Mouse (Mus musculus): Measurements from ENCODE around the gene Stambpl1. TPM values are rescaled to one million over a fixed set of nuclear protein-coding genes. Genes with fewer than 3 reads are reported as not detected.
"Not testable (repeated sequence)": the region's sequence is repeated elsewhere in the genome, so short reads cannot be mapped to it uniquely, and the experiment has no call there.

The Stambpl1 gene
- total RNA-seq, 2 experiments from 2014 or later, result 16.4 to 19.7 TPM

DNA sequence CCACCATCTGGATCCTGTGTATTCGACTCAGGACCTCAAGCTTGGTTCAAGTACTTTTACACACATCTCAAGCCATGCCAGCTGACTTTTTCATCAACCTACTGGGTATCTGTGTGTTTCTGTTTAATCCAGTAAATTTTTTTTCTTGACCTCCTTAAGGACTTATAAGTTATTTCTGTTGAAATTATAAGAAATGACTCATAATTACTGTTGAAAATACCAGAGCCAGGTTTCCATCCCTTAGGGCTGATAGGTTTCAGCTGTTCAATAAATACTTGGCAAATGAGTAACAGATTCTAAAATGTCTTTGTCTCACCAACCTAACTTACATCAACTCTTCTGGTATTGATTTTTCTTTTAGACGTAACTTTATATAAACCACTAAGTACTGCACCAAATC, 3.0 kb downstream of the Stambpl1 start:
- no peak for DNase-seq (ENCODE audit: low spot score in 2 of 2)

GRCm38 (mm10) chr19:34198066-34198465, 6.0 kb downstream of the Stambpl1 start:
- DNase-seq (ENCODE audit: low spot score in 2 of 2), result no peak

DNA sequence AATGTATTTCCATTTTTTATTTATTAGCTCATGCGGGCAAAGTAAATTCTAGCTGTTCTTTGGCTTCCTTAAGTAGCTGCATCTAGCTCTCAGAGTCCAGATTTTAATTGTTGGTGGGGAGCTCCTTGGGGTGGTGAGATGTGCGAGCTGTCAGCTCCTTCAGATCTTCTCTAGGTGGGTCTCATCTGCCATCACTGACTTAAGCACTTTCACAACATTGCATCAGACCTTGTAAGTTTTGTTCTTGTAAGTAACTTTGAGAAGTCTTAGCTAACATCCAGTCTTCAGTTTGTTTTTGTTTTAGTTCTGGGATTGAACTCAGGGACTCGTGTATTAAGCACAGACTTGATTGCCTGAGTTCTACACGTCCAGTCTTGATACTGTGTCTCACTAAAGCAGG, 6.9 kb downstream of the Stambpl1 start:
- DNase-seq (ENCODE audit: low spot score in 2 of 2), result no peak

- DNase-seq (ENCODE audit: low spot score in 2 of 2), result no peak
These were observed 7.5 kb downstream of the Stambpl1 start for GRCm38 (mm10) chr19:34199488-34199887.

- no peak for DNase-seq (ENCODE audit: low spot score in 2 of 2)
These were observed 10.6 kb downstream of the Stambpl1 start for GRCm38 (mm10) chr19:34202668-34203067.

DNA sequence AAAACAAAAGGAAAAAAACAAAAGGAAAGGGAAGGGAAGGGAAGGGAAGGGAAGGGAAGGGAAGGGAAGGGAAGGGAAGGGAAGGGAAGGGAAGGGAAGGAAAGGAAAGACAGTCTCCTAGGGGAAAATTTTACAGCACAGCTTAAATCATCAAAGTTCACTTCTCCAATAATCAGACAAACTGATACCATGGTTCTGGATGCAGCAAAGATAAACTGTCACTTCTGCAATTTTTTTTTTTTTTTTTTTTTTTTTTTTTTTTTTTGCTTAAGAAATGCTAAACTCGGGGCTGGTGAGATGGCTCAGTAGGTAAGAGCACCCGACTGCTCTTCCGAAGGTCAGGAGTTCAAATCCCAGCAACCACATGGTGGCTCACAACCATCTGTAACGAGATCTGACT, 14.1 kb downstream of the Stambpl1 start:
- DNase-seq (ENCODE audit: low spot score in 2 of 2), result not testable (repeated sequence)

- DNase-seq (ENCODE audit: low spot score in 2 of 2), result no peak
These were observed 14.9 kb downstream of the Stambpl1 start for GRCm38 (mm10) chr19:34206760-34207440.

- no peak for DNase-seq (ENCODE audit: low spot score in 2 of 2)
These were observed 17.0 kb downstream of the Stambpl1 start for GRCm38 (mm10) chr19:34209031-34209430.

- no peak for DNase-seq (ENCODE audit: low spot score in 2 of 2)
These were observed 18.0 kb downstream of the Stambpl1 start for GRCm38 (mm10) chr19:34209930-34210581.

- no peak for DNase-seq (ENCODE audit: low spot score in 2 of 2)
These were observed 18.8 kb downstream of the Stambpl1 start for GRCm38 (mm10) chr19:34210841-34211240.

GRCm38 (mm10) chr19:34212489-34213250, 20.6 kb downstream of the Stambpl1 start:
- no peak for DNase-seq (ENCODE audit: low spot score in 2 of 2)

- DNase-seq (ENCODE audit: low spot score in 2 of 2), result no peak
These were observed 21.2 kb downstream of the Stambpl1 start for GRCm38 (mm10) chr19:34213251-34213645.

GRCm38 (mm10) chr19:34214136-34214535, 22.1 kb downstream of the Stambpl1 start:
- DNase-seq (ENCODE audit: low spot score in 2 of 2), result no peak

- peak in 1 of 2 experiments; percentile 22 for DNase-seq (ENCODE audit: low spot score in 2 of 2)
These were observed 24.9 kb downstream of the Stambpl1 start for GRCm38 (mm10) chr19:34216956-34217355.

GRCm38 (mm10) chr19:34217761-34218160, 25.7 kb downstream of the Stambpl1 start:
- no peak for DNase-seq (ENCODE audit: low spot score in 2 of 2)

DNA sequence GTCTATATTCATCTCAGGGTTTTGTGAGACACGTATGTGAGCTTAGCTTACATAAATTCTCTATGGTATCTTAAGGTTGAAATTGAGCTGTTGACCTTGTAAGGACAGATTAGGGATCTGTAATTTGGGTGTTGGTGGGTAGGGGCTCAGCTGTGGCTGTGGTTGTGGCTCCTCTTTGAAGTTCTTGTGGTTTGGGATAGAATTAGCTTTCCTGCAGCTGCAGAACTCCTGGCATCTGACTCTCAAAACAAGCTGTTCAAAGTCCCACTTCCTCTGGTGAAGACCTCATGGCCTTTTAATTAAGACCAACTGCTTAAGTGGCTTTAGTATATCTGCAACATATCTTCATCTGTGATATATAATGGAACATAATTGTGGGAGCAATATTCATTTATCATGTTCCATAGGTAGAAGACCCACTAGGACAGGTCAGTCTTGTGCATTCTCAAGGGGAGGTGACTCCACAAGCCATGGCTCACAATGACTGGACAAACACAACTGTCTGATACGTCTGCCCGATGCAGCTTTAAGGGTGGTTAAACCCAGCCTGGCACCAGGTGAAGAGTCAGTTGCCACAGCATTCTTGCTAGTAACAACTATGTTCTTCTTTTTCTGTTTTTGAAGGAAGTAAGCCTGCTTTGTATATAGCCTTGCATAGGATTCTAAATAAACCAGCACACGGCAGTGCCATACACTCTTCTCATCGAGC, 27.4 kb downstream of the Stambpl1 start:
- no peak for DNase-seq (ENCODE audit: low spot score in 2 of 2)

DNA sequence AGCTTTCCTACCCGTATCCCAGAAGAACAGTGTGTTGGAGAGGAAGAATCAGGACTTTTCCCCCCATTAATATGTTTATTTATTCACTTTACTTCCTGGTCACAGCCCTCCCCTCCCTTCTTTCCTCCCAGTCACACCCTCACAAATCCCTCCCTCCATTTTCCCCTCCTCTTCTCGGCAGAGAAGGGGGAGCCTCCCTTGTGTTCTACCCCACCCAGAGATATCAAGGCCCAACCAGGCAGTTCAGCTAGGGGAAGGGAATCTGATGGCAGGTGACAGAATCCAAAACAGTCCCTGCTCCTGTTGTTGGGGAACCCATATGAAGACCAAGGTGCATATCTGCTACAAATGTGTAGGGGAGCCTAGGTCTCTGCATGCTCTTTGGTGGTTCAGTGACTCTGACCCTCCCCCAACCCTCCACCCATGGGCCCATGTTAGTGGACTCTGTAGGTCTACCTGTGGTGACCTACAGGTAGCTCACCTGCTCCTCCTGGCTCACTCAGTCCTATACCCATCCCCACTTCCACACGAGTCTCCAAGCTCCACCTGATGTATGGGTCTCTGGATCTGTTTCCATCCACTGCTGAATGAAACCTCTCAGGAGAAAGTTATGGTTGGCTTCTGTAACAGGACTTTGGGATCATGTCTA, 28.8 kb downstream of the Stambpl1 start:
- no peak for DNase-seq (ENCODE audit: low spot score in 2 of 2)

- DNase-seq (ENCODE audit: low spot score in 2 of 2), result no peak
These were observed 30.8 kb downstream of the Stambpl1 start for GRCm38 (mm10) chr19:34222805-34223204.

DNA sequence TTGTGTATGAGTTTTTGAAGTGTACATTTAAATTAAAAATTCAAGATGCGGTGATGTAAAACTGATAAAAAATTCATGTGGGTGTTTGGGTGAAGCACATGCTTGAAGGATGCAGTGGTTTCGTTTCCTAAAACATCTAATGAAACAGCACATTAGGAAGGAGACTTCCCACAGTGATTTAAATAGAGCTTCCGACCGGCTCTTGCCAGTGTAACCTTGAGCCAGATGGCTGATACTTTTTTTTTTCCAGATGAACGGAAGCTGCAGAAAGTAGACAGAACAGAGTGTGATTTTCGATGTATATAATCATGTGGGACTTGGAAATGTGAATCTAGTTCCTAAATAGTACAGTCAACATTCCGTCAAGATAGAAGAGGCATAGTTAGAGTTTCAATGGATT, 39.6 kb downstream of the Stambpl1 start:
- DNase-seq (ENCODE audit: low spot score in 2 of 2), result no peak

DNA sequence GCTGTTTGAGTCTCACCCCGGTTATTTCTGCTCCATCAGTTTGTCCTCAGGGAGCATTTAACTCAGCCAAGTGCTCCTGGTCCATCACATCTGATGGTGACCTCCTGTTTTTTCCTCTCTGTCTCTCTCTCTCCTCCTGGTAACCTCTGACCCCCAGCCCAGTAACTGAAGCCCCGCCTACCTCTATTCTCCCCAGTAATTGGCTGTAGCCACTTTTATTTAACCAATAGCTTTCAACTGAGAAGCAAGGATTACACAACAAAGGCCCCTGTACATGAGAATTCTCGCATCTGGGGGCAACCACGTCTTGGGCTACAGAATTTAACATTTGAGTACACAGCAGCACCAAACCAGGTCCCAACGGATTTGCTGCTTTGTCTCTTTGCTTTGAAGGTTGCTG, 40.3 kb downstream of the Stambpl1 start:
- DNase-seq (ENCODE audit: low spot score in 2 of 2), result no peak

DNA sequence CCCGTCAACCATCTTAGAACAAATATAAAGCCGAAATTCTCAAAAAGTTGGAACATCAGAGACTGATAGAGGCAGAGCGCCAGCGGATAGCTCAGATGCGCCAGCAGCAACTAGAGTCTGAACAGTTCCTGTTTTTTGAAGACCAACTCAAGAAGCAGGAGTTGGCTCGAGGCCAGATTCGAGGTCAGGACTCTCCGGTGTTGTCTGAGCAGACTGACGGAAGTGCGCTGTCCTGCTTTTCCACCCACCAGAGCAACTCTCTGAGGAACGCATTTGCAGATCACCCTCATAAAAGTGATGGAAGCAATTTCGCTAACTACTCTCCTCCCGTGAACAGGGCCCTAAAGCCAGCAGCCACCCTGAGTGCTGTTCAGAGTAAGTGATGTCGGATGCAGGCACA, 41.9 kb downstream of the Stambpl1 start:
- DNase-seq (ENCODE audit: low spot score in 2 of 2), result peak in 1 of 2 experiments; percentile 63

Measured in layer of hippocampus, postnatal 14 days (tissue).